ENCODE assay signal across 8 mouse cellular contexts in the genomic region with DNA sequence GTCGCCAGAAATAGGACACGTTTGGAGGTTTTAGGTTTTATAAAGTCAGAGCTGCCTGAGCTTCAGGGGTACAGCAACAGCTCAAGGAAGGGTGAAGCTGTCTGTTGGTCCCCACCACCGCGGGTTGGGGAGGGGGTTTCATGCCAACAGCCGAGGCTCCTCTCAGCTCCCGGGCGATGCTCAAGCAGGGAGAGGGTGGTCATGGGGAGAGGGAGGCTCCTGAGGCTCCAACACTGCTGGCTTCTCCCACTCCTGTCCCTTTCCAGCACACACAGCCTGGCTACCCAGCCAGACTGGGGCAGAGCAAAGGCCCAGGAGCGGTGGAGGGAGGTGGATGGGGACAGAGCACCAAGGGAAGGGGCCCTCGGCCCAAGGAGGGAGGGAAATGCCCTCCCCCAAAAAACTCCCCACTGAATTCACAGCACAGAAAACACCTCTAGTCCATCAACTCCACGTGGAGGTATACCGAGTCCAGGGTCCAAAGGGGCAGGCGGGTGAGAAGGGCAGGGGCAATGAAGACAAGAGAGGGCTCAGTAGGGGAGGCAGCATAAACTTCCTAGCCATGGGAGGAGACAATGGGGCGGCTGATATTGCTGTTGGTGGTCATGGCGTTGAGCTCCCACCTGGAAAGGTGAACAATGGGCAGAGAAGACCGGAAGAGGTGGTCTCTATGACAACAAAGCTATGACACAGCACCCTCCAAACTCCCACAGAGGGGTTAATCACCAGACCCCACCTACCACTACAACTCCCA. TPM values are rescaled to one million over a fixed set of nuclear protein-coding genes. Genes with fewer than 3 reads are reported as not detected.
DNase-seq lines count a peak whose midpoint lies in the region; ATAC-seq and TF ChIP-seq lines count a peak whose summit lies in the region.

No protein-coding gene starts in this region.

- H3K4me1 ChIP-seq in thymus, adult 2 months (replicated peaks; ENCODE audit: control insufficient read depth, insufficient read depth, low read length): peaks cover 24% of the 10 kb centered on the region
- H3K4me1 ChIP-seq in liver, embryonic 12.5 days: peaks cover 45% of the 10 kb centered on the region

- TF ChIP-seq CTCF in thymus, adult 2 months (IDR thresholded peaks at IDR 0.05; ENCODE audit: borderline replicate concordance, control insufficient read depth, extremely low read depth, insufficient read depth, low read length, poor library complexity): no peak

- H3K27ac ChIP-seq in thymus, adult 2 months (ENCODE audit: control insufficient read depth, insufficient read depth, low read length): no peak overlapping the region
- H3K27ac ChIP-seq in liver, embryonic 12.5 days: peak overlapping the region; percentile 83

- 49% methylated on average over 15 of the region's 15 CpGs for WGBS in thymus, adult 2 months
- WGBS in liver, embryonic 12.5 days (ENCODE audit: insufficient replicate concordance): 32% methylated on average over 15 of the region's 15 CpGs

- H3K9me3 ChIP-seq in liver, embryonic 12.5 days (replicated peaks): no peaks in the 10 kb centered on the region

- peaks cover 10% of the 10 kb centered on the region; the same call in 1 of the 2 replicates for H3K36me3 ChIP-seq in thymus, adult 2 months (ENCODE audit: control insufficient read depth, insufficient read depth, low read length)
- peaks cover 68% of the 10 kb centered on the region for H3K36me3 ChIP-seq in liver, embryonic 12.5 days

- H3K27me3 ChIP-seq in thymus, adult 2 months (ENCODE audit: control insufficient read depth, insufficient read depth, low read length): no peaks in the 10 kb centered on the region
- H3K27me3 ChIP-seq in liver, embryonic 12.5 days (replicated peaks): no peaks in the 10 kb centered on the region

- H3K4me2 ChIP-seq in liver, embryonic 12.5 days: peak overlapping the region; percentile 83

- H3K4me3 ChIP-seq in thymus, adult 2 months (ENCODE audit: control insufficient read depth, insufficient read depth, low read length): peak overlapping the region; percentile 74
- H3K4me3 ChIP-seq in liver, embryonic 12.5 days: peak overlapping the region; percentile 76

- ATAC-seq in liver, embryonic 12.5 days: peak; percentile 33

- peak overlapping the region; percentile 75 for H3K9ac ChIP-seq in liver, embryonic 12.5 days

- TF ChIP-seq POLR2A in thymus, adult 2 months (IDR thresholded peaks at IDR 0.05; ENCODE audit: control insufficient read depth, extremely low read depth, insufficient read depth, low read length, poor library complexity): no peak

- DNase-seq in cerebellum, adult 11-12 months: peak; percentile 50
- no peak for DNase-seq in cerebellum, postnatal 4 days (ENCODE audit: low spot score in 2 of 2)
- DNase-seq in thymus, adult 2 months: no peak
- no peak for DNase-seq in thymus, postnatal 25 days
- peak; percentile 31 for DNase-seq in yolk sac, embryonic 10.5 days (ENCODE audit: low spot score)
- DNase-seq in right cerebral cortex, postnatal 25 days: no peak
- no peak for DNase-seq in frontal cortex, adult 2 months (ENCODE audit: extremely low spot score in 1 of 2, low spot score in 1 of 2)

RNA-seq across cellular contexts. Expression of a gene that starts 0.6 kb away (rescaled TPM):
- 43.8 and 47.8 TPM in 2 replicates for polyA plus RNA-seq in thymus, adult 2 months (2012; rRNA removed)
- polyA plus RNA-seq in liver, embryonic 12.5 days (2016; fragmentation: Nextera tagmentation; extraction: Ambion mirVana): 37.0 and 37.3 TPM in 2 replicates
- polyA plus RNA-seq in frontal cortex, adult 2 months (2012; rRNA removed): 29.6 and 33.0 TPM in 2 replicates

RNA-seq across cellular contexts. Expression of a gene that starts 3.9 kb away (rescaled TPM):
- polyA plus RNA-seq in thymus, adult 2 months (2012; rRNA removed): 47.8 and 55.7 TPM in 2 replicates
- 67.4 and 77.4 TPM in 2 replicates for polyA plus RNA-seq in liver, embryonic 12.5 days (2016; fragmentation: Nextera tagmentation; extraction: Ambion mirVana)
- polyA plus RNA-seq in frontal cortex, adult 2 months (2012; rRNA removed): 151 and 157 TPM in 2 replicates

RNA-seq across cellular contexts. Expression of a gene that starts 6.0 kb away (rescaled TPM):
- polyA plus RNA-seq in thymus, adult 2 months (2012; rRNA removed): 116 and 124 TPM in 2 replicates
- polyA plus RNA-seq in liver, embryonic 12.5 days (2016; fragmentation: Nextera tagmentation; extraction: Ambion mirVana): 83.4 and 85.0 TPM in 2 replicates
- 189 and 198 TPM in 2 replicates for polyA plus RNA-seq in frontal cortex, adult 2 months (2012; rRNA removed)

RNA-seq across cellular contexts. Expression of a gene that starts 24.6 kb away (rescaled TPM):
- 47.9 and 50.1 TPM in 2 replicates for polyA plus RNA-seq in thymus, adult 2 months (2012; rRNA removed)
- polyA plus RNA-seq in liver, embryonic 12.5 days (2016; fragmentation: Nextera tagmentation; extraction: Ambion mirVana): 16.9 and 18.3 TPM in 2 replicates
- polyA plus RNA-seq in frontal cortex, adult 2 months (2012; rRNA removed): 33.0 and 35.2 TPM in 2 replicates

RNA-seq across cellular contexts. Expression of a gene that starts 28.7 kb away (rescaled TPM):
- 68.3 and 91.0 TPM in 2 replicates for polyA plus RNA-seq in thymus, adult 2 months (2012; rRNA removed)
- polyA plus RNA-seq in liver, embryonic 12.5 days (2016; fragmentation: Nextera tagmentation; extraction: Ambion mirVana): 95.0 and 106 TPM in 2 replicates
- polyA plus RNA-seq in frontal cortex, adult 2 months (2012; rRNA removed): 51.2 and 58.7 TPM in 2 replicates

Comparison
In these comparisons a context has a peak if more than half of its experiments do, and no peak if none do; other contexts are left out.
1. DNase-seq: peak in cerebellum, adult 11-12 months (single experiment) and yolk sac, embryonic 10.5 days (single experiment); none in cerebellum, postnatal 4 days (0 of 2), thymus, adult 2 months (single experiment), thymus, postnatal 25 days (single experiment), right cerebral cortex, postnatal 25 days (single experiment) and frontal cortex, adult 2 months (0 of 2).